Mouse (Mus musculus) kidney, postnatal 25 days (tissue): ENCODE results near the gene Krtap10-10.

Experiments
- DNase-seq, 2 experiments: peaks; one replicate each; pipeline ENCODE4 v3.0.0; 2021; ENCODE audit warnings: mixed read lengths in 2 of 2

Gene Krtap10-10

GRCm38 (mm10) chr10:77869651-77870050 lies 33.9 kb downstream of the Krtap10-10 start:
- DNase-seq = no peak

- peak in 1 of 2 experiments; percentile 51 for DNase-seq
Measured at GRCm38 (mm10) chr10:77878985-77879384, 43.2 kb downstream of the Krtap10-10 start.

DNA sequence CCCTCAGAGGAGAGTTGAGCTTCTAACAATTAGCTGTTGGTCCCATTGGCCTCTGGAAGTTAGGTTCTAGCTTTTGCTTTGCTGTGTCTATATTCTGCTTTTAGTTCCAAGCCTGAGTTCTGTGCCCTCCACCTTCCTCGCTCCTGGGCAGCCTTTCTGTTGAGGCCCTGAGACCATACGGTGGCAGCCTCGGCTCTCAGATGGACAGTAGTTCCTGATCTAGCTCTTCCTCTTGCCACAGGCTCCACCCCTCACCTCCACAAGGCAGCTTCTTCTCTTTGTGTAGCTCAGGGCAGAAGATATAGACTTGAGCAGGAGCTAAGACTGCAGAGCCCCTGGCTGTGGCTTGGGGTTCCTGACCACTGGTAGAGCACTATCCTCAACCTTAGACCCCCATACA lies 44.6 kb downstream of the Krtap10-10 start:
- DNase-seq = no peak

DNA sequence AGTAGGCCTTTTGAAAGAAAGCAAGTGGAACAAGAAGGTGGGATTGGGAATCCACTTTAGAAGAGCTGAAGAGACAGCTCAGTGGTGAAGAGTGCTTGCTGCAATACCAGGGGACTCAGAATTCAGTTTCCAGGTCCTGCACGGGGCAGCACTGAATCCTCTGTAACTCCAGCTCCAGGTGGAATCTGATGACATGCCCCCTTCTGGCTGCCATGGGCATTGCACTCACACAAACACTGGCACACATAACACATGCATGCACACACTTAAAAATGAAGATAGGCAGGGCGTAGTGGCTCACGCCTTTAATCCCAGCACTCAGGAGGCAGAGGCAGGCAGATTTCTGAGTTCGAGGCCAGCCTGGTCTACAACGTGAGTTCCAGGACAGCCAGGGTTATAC lies 46.8 kb downstream of the Krtap10-10 start:
- no peak for DNase-seq

- no peak for DNase-seq
Measured at GRCm38 (mm10) chr10:77886007-77886747, 50.4 kb downstream of the Krtap10-10 start.
